Mouse (Mus musculus) embryonic facial prominence, embryonic 14.5 days (tissue): ENCODE results near the gene Zfp523. TPM values are rescaled to one million over a fixed set of nuclear protein-coding genes. Genes with fewer than 3 reads are reported as not detected.

ENCODE experiments used
- ATAC-seq: fragments of 200-750 bp; cut with Nextera tagmentation; 2 replicates; pipeline ENCODE4 v1.8.0; 2017; ENCODE audit warnings: low read depth, moderate number of reproducible peaks, moderate TSS enrichment
- DNase-seq: peaks from one replicate; pipeline ENCODE4 v3.0.0-alpha.2; 2015; ENCODE audit warnings: low spot score
- H3K27ac ChIP-seq: fragments of 300-500 bp; sonication (generic); replicated peaks from 2 replicates; pipeline ENCODE4 v1.5.1; 2014; ENCODE audit warnings: low read depth, mild to moderate bottlenecking, low read length, moderate library complexity
- H3K27me3 ChIP-seq: fragments of 300-500 bp; sonication (generic); replicated peaks from 2 replicates; pipeline ENCODE4 v1.6.1; 2014; ENCODE audit warnings: low read length; ENCODE audit not compliant: control insufficient read depth, insufficient read depth
- H3K36me3 ChIP-seq: fragments of 300-500 bp; sonication (generic); 2 replicates; pipeline ENCODE4 v1.6.1; 2014; ENCODE audit warnings: low read length, mixed read lengths; ENCODE audit not compliant: control insufficient read depth, insufficient read depth
- H3K4me1 ChIP-seq: fragments of 300-500 bp; sonication (generic); 2 replicates; pipeline ENCODE4 v1.6.1; 2014; ENCODE audit warnings: antibody characterized with exemption, low read length; ENCODE audit not compliant: control insufficient read depth, insufficient read depth
- H3K4me2 ChIP-seq: fragments of 300-500 bp; sonication (generic); 2 replicates; pipeline ENCODE4 v1.6.1; 2014; ENCODE audit warnings: low read depth, mild to moderate bottlenecking, low read length, moderate library complexity, mixed read lengths
- H3K4me3 ChIP-seq: fragments of 300-500 bp; sonication (generic); 2 replicates; pipeline ENCODE4 v1.5.1; 2014; ENCODE audit warnings: low read depth, mild to moderate bottlenecking, low read length
- H3K9ac ChIP-seq: fragments of 300-500 bp; sonication (generic); 2 replicates; pipeline ENCODE4 v1.6.1; 2014; ENCODE audit warnings: low read depth, mild to moderate bottlenecking, low read length, moderate library complexity, mixed read lengths
- H3K9me3 ChIP-seq: fragments of 300-500 bp; sonication (generic); 2 replicates; pipeline ENCODE4 v1.6.1; 2016; ENCODE audit warnings: low read length; ENCODE audit not compliant: control insufficient read depth
- WGBS: fragments of 180-500 bp; shearing (Covaris S2); extraction: QIAGEN DNeasy Blood & Tissue Kit; methylation state at CpG from one replicate; pipeline ENCODE4 v1.1.7; 2014; 5-methylcytosine and 5-hydroxymethylcytosine counted together
- polyA plus RNA-seq: library from polyadenylated mRNA; unstranded; fragments of >200 nt; fragmentation: Nextera tagmentation; extraction: Ambion mirVana; gene quantifications from 2 replicates; pipeline ENCODE4 v1.2.1, GENCODE M21; 2014

Gene Zfp523
- polyA plus RNA-seq = 30.6 and 35.7 TPM in 2 replicates

GRCm38 (mm10) chr17:28176775-28177539, at the start of gene Zfp523:
Zfp523 (plus strand) TSS chr17:28177129.
- WGBS = 1% methylated on average over 27 of the region's 82 CpGs
- no peaks in the 10 kb centered on the region for H3K27me3 ChIP-seq
- peak within 1 kb of the TSS; percentile 98 for H3K4me2 ChIP-seq
- H3K27ac ChIP-seq = peak within 1 kb of the TSS; percentile 90
- DNase-seq = peak; percentile 95
- peak; percentile 87 for ATAC-seq
- H3K4me3 ChIP-seq = peak within 1 kb of the TSS; percentile 86
- no peaks in the 10 kb centered on the region for H3K9me3 ChIP-seq
- H3K4me1 ChIP-seq = peaks cover 43% of the 10 kb centered on the region
- H3K36me3 ChIP-seq = no peaks in the 10 kb centered on the region
- peak within 1 kb of the TSS; percentile 97 for H3K9ac ChIP-seq

- Histone ChIP-seq H3K36me3 (no peaks in the 10 kb centered on the region), H3K27ac (no peak overlapping the region), H3K9me3 (no peaks in the 10 kb centered on the region), H3K9ac (no peak overlapping the region), H3K4me1 (no peaks in the 10 kb centered on the region), H3K4me2 (no peak overlapping the region), H3K27me3 (no peaks in the 10 kb centered on the region), H3K4me3 (no peak overlapping the region)
- 85% methylated on average over 5 of the region's 5 CpGs for WGBS
- no peak for ATAC-seq
- no peak for DNase-seq
Measured at GRCm38 (mm10) chr17:28129796-28130195, 47.1 kb upstream of the Zfp523 start.

- no peak for ATAC-seq
- H3K9ac ChIP-seq = no peak overlapping the region
- no peaks in the 10 kb centered on the region for H3K27me3 ChIP-seq
- no peak overlapping the region for H3K27ac ChIP-seq
- H3K4me3 ChIP-seq = no peak overlapping the region
- no peak for DNase-seq
- H3K36me3 ChIP-seq = no peaks in the 10 kb centered on the region
- 67% methylated on average over 5 of the region's 5 CpGs for WGBS
- H3K4me2 ChIP-seq = no peak overlapping the region
- no peaks in the 10 kb centered on the region for H3K9me3 ChIP-seq
- H3K4me1 ChIP-seq = no peaks in the 10 kb centered on the region
Measured at GRCm38 (mm10) chr17:28130391-28131125, 46.4 kb upstream of the Zfp523 start.

- H3K4me3 ChIP-seq = no peak overlapping the region
- H3K36me3 ChIP-seq = no peaks in the 10 kb centered on the region
- H3K9ac ChIP-seq = no peak overlapping the region
- H3K27me3 ChIP-seq = no peaks in the 10 kb centered on the region
- ATAC-seq (no peak), DNase-seq (no peak)
- H3K4me1 ChIP-seq = no peaks in the 10 kb centered on the region
- no peak overlapping the region for H3K4me2 ChIP-seq
- no peaks in the 10 kb centered on the region for H3K9me3 ChIP-seq
- no peak overlapping the region for H3K27ac ChIP-seq
Measured at GRCm38 (mm10) chr17:28131156-28131555, 45.8 kb upstream of the Zfp523 start.

GRCm38 (mm10) chr17:28133193-28133592, 43.7 kb upstream of the Zfp523 start:
- H3K4me2 ChIP-seq = no peak overlapping the region
- H3K27ac ChIP-seq = no peak overlapping the region
- WGBS = 5% methylated on average over 14 of the region's 14 CpGs
- H3K9ac ChIP-seq = no peak overlapping the region
- H3K36me3 ChIP-seq = no peaks in the 10 kb centered on the region
- no peak for ATAC-seq
- no peaks in the 10 kb centered on the region for H3K27me3 ChIP-seq
- H3K4me1 ChIP-seq = no peaks in the 10 kb centered on the region
- no peak for DNase-seq
- H3K4me3 ChIP-seq = no peak overlapping the region
- no peaks in the 10 kb centered on the region for H3K9me3 ChIP-seq

- H3K36me3 ChIP-seq = no peaks in the 10 kb centered on the region
- no peaks in the 10 kb centered on the region for H3K9me3 ChIP-seq
- no peak overlapping the region for H3K27ac ChIP-seq
- ATAC-seq (no peak), DNase-seq (no peak)
- H3K4me3 ChIP-seq = no peak overlapping the region
- H3K4me2 ChIP-seq = no peak overlapping the region
- 78% methylated on average over 3 of the region's 3 CpGs for WGBS
- H3K9ac ChIP-seq = no peak overlapping the region
- no peaks in the 10 kb centered on the region for H3K27me3 ChIP-seq
- H3K4me1 ChIP-seq = no peaks in the 10 kb centered on the region
Measured at GRCm38 (mm10) chr17:28135496-28135895, 41.4 kb upstream of the Zfp523 start.

GRCm38 (mm10) chr17:28136266-28136665, 40.7 kb upstream of the Zfp523 start:
- H3K9me3 ChIP-seq = no peaks in the 10 kb centered on the region
- DNase-seq (no peak), ATAC-seq (no peak)
- H3K4me3 ChIP-seq = no peak overlapping the region
- H3K27me3 ChIP-seq = no peaks in the 10 kb centered on the region
- H3K27ac ChIP-seq = no peak overlapping the region
- H3K9ac ChIP-seq = no peak overlapping the region
- 32% methylated on average over 5 of the region's 5 CpGs for WGBS
- H3K4me1 ChIP-seq = no peaks in the 10 kb centered on the region
- H3K36me3 ChIP-seq = no peaks in the 10 kb centered on the region
- H3K4me2 ChIP-seq = no peak overlapping the region

GRCm38 (mm10) chr17:28138013-28138412, 38.9 kb upstream of the Zfp523 start:
- Histone ChIP-seq H3K9me3 (no peaks in the 10 kb centered on the region), H3K4me2 (no peak overlapping the region), H3K27me3 (no peaks in the 10 kb centered on the region), H3K4me3 (no peak overlapping the region), H3K4me1 (0 out of 2 replicates have a peak, but pooled peaks cover under 1% of the 10 kb centered on the region), H3K36me3 (no peaks in the 10 kb centered on the region), H3K27ac (no peak overlapping the region), H3K9ac (no peak overlapping the region)
- no peak for DNase-seq
- ATAC-seq = no peak
- 88% methylated on average over 8 of the region's 8 CpGs for WGBS
